Mouse (Mus musculus): ENCODE data around the gene Lrrn4.

Lrrn4 gene

DNA sequence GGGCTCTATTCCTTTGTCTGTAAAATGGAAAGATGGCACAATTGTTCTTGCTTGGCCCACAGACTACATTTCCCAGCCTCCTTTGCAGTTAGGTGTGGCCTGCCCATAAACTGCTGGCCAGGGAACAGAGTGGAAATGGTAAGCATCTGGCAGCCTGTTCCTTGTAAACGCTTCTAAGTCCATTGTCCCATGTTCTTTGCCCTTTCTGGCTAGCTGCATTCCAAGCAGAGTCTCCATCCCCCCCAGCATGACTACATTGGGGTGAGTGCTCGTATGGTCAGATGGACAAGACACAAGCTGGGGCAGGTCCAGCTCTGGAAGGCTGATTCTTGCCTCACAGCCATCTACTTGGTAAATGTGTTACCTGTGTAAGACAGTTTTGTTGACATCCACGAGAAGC, 9.0 kb downstream of the Lrrn4 start:
- DNase-seq (ENCODE audit: low read depth): peak; percentile 6

DNA sequence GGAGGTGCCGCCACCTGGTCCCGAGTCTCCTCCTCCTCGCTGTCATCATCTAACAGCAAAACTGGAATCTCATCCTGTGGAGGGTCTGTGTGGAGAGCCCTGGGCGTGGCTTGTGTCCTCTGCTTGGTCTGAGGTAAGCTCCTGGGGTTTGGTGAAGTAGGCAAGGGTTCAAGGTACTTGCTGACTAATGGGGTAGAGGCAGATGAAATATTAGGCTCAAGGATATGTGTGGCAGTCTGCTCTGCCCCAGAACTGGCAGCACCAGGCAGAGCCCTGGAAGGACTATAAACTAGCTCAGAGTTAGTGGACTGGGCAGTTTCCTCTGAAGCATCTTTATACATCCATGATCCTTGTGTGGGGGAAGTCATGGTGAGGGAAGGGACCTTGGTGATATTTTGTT, 10.4 kb downstream of the Lrrn4 start:
- DNase-seq (ENCODE audit: low read depth): no peak

DNA sequence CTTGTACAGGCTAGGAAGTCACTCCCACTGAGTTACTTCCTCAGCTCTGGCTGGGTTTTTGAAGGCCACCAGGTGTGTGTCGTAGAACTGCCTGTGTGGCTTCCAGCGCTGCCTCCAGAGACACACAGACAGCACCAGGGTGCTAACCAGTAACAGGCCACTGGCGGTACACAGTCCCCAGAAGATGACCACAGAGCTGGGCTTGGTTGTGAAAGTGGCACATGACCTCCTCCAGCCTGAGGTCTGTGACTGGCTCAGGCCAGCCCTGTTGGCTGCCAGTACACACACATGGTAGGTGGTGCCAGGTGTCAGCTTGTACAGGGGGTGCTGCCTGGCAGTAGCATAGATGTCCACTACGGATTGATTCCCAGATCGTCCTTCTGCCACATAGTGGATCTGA, 11.0 kb downstream of the Lrrn4 start:
- no peak for DNase-seq (ENCODE audit: low read depth)

DNA sequence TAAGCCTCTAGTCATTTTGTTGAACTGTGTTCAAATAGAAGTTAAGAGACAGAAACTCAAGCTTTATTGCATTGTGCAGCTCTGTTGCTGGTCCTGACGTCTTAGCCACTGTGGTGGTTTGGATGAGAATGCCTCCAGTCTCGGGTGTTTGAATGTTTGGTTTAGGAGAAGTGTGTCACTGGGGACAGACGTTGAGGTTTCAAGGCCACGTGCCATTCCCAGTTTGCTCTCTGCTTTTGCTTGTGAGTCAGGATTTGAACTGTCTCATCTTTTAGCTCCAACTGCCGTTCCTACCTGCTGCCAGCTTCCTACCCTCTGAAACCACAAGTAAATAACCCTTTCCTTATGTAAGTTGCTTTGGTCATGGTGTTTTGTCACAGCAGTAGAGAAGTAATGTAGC, 13.2 kb downstream of the Lrrn4 start:
- no peak for DNase-seq (ENCODE audit: low read depth)

DNA sequence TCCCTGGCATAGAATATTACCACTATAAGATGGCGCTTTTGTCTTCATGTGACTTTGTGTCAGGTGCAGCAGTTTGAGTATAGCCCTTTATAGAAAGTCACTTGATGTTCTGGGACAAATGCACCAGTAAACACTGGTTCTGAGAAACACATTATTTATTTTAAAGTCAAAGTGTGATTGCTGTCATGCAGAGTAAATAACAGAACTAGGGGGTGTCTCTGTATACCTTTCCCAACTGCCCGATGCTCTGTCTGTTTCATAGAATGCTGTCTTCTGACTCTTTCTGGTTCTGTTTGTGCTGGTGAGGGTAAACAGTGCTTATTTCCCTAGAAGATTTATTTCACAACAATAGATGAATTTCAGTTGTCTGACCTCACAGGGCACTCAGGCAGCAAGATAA, 17.4 kb downstream of the Lrrn4 start:
- no peak for DNase-seq (ENCODE audit: low read depth)

DNA sequence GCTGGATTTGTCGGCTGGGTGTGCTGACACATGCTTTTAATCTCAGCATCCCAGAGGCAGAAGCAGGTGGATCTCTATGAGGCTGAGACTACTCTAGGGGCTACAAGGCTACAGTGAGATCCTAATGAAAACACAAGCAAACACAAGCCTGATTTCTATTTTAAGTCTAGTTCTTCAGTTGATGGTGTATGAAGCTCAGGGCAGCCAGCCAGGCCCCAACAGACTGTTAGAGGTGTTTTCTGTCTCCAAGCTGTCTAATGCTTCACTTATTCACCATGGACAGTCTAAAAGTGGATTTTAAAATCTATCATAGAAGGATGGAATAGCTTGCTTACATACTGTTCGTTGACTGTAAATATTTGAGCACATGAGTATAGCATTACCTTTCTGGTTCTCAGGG, 19.2 kb downstream of the Lrrn4 start:
- DNase-seq (ENCODE audit: low read depth): no peak

DNA sequence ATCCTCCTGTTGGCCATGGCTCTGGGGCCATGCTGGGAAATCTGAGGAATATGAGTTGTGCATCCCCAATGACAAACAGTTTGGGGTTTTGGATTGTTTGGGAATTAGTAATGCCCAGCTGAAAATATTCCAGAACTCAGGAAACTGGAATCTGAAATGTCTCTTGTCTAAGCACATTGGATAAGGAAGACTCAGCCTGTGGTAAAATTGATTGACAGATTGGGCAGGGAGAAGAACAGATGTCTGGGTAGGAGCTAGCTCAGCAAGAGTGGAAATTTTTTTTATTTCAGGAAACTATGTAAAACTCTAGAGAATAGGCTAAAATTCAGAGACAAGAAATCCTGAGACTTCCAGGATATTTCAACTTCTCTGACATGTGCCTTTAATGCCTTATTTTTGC, 20.3 kb downstream of the Lrrn4 start:
- no peak for DNase-seq (ENCODE audit: low read depth)

DNA sequence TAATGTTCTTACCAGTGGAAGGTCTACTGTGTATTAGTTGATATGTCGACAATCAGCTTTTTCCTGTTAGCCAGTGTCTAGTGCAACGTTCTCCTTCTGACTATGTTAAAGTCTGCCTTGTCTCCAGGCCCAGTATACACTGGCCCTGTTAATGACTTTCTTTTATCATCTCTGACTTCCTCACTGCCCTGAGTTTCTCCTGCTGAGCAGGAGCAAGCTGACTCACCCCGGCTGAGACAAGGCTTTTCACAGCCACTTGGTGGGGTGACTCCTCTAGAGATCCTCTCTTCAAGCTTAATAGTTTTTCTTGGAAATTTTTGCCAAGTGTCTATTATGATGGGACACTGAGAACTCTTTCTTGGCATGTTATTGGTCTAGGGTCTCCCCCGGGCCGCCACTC, 24.4 kb downstream of the Lrrn4 start:
- DNase-seq (ENCODE audit: low read depth): no peak

DNA sequence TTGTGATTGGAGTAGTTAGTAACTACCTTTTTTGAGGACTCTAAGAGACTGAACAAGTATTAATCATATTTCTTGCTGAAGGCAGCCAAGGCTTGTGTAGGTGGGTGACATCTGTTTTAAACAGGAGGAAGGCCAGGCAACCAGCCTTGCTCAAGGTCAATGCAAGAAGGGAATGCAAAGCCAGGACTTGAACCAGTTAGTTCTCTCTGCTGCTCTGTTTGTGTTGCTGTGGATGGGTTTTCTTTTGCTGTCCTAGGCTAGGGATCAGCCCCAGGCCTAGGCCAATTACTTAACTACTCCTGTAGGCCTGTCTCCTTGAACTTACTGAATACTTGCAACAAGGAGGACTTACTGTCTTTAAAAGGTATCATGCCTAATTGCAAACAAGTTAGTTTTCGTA, 27.6 kb downstream of the Lrrn4 start:
- DNase-seq (ENCODE audit: low read depth): no peak

DNA sequence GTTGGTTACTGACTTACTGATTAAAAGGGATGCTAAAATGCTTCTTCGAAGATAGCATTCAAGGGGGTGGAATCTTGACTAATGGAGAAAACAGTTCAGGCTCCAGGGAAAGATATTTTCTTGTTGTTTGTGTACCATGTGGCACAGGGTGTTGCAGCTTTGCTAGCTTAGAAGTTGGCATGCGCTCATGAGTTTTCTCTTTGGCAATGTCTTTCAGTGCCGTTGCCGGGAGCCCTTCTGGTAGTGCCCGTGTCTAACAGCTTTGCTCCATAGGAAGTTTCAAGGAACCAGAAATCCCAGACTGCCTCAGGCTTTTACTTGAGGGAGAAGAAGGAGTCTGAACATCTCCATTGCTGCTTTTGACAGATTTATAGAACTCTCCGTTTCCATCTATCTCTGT, 31.6 kb downstream of the Lrrn4 start:
- DNase-seq (ENCODE audit: low read depth): no peak

DNA sequence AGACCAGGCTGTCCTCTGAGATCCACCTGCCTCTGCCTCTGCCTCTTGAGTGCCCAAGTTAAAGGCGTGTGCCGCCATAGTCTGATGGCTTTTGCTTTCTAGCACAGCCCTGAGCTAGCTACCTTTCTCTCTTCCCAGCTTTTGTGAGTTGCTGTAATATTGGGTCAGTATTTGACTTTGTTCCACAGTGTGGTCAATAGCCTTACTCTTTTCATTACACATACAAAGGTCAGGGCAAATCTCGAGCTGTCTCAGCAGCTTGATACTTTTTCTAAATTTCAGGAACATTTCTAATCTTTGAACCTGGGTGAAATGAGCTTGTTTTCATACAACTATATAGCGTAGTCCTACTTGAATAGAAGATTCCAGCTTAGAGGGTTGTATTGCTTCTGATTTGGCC, 32.3 kb downstream of the Lrrn4 start:
- no peak for DNase-seq (ENCODE audit: low read depth)

DNA sequence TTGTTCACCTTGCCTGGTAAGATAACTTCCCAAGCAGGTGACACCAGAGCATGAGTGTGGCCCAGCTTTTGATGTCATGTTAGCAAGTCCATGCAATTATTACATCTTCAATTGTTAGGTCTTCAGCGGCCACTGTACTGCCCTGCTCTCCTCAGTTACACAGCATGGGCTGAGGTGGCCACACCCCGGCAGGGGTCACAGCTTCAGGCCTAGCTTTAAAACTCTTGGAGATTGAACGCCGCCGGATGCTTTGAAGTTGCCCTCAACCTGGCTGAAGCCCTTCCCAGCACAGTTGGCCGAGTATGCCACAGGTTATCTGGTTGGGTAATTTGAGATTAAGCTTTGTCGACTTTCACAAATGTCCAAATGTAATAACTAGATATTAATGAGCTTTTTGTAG, 33.1 kb downstream of the Lrrn4 start:
- no peak for DNase-seq (ENCODE audit: low read depth)

DNA sequence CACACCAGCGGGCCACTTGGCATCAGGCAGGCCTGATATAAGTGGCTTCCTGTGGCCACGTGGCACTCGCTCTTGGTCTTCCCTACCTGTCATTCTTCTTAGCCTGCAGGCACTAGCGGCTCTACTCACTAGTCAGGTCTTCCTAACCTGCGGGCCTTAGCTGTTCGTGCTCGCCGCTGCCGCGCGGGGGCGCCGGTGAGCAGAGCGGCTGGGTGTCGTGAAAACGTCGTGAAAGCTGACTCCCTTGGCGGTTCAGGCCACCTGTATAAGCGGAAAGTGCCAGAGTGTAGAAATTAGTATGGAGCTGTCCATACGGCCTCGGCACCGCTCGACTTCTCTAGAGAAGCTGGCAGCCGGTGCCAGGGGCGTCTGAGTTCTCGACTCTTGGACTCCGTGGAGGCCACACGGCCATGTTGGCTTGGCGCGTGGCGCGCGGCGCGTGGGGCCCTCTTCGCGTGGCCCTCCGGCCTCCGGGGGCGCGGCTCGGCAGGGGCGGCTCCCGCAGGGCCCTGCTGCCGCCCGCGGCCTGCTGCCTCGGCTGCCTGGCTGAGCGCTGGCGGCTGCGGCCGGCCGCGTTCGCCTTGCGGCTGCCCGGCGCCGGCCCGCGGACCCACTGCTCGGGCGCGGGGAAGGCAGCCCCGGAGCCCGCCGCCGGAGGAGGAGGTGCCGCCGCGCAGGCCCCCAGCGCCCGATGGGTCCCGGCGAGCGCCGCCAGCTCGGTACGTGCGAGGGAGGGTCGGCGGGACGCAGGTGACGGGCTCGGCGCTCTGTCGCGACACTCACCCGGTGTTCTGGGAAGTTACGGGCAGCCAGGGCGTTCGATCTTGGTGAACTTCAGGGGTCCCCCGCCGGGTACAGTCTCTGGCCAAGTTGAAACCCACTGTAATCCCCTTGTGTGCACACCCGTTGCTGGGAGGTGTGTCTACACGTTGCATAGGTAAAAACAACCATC, 34.0 kb downstream of the Lrrn4 start, which contains the start of gene Crls1:
TSS of gene Crls1 (plus strand) at position 260 of the 952 bp plus-strand sequence.
- DNase-seq (ENCODE audit: low read depth): peak; percentile 78

DNA sequence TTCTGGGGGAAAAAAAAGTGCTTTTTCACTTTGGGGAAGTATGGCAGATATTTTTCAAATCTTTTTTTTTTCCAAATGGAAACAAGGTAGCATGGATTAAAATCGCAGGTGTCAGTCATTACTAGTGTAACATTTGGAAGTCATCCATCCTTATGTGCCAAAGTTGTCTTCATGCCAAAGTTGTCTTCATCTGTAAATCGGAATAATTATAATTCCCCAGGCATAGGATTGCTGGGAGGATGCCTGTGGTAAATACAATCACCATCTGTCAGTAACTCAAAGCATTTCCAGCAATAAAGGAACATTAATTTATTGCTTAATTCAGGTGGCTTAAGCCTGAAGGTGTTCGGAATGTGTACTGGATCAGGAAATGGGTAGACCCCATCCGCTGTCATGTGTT, 39.6 kb downstream of the Lrrn4 start:
- no peak for DNase-seq (ENCODE audit: low read depth)

Data from fibroblast of lung, adult 2 months (primary cell).